Mouse (Mus musculus): ENCODE measurements around the gene Cdh12.
A peak's percentile ranks its signal among the peaks of the same experiment; 100 is the strongest.

The Cdh12 gene

DNA sequence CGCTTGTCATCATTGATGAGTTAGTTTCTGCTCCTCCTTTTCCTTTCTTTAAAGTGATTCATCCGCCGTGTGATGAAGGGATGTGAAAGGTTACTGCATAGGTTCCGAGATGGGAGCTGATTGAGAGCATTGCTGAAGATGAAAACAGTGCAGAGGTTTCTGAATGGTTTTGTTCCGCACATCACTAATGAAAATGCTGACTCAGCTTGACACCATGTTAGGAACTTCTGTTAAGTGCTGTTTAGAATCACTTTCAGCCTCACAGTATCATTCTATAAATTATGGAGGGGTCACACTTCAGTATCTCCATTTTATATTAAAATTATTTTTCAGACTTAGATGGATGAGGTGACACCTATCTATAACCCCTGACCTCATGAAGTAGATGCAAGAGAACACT lies 247.2 kb downstream of the Cdh12 start:
- DNase-seq (ENCODE audit: low read depth, low spot score): no peak

DNA sequence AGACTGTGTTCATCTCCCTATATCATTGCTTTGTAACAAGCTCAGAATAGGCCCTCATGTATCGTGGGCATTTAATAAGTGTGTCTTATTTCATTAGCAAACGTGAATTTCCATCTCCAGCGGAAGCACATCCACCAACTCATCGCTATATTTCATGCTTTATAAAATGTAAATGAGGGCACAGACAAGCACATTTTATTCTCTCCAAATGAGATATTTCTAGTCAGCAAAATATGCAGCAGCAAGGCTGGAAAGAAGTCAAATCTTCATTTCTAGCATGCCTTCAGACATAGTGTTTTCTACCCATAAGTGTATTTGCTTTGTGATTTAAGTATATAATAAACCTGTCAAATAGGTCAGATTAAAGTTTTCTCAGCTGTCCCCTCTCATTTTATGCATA lies 262.8 kb downstream of the Cdh12 start:
- no peak for DNase-seq (ENCODE audit: low read depth, low spot score)

DNA sequence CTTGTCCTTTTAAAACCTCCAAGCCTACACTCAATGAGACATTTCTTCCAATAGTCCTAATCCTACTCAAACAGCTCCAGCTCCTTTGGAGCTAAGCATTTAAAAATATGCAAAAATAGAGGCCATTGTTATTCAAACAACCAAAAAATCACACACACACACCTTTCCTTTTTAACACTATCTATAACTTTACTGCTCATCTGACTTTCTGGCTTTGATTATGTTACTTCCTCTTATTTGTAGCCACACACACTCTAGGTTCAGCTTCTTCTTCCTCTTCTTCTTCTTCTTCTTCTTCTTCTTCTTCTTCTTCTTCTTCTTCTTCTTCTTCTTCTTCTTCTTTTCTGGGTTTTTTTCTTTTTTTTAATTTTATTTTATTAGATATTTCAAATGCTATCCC lies 323.2 kb downstream of the Cdh12 start:
- no peak for DNase-seq (ENCODE audit: low read depth, low spot score)

DNA sequence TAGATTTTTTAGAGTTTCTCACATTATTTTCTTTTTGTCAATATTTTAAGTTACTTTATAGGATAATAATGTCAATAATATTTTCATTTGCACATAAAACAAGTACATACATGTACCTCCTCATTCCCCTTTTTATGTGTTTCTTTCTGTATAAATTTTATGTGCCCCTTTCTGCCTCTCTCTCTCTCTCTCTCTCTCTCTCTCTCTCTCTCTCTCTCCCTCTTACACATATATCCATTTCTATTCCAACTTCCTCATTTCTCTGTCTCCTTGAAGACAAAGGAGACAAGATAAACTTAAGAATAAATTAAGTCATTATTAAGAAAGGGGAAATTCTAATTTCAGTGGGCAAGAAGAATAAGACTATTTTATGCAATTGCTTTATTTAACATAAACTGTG lies 324.4 kb downstream of the Cdh12 start:
- DNase-seq (ENCODE audit: low read depth, low spot score): no peak

DNA sequence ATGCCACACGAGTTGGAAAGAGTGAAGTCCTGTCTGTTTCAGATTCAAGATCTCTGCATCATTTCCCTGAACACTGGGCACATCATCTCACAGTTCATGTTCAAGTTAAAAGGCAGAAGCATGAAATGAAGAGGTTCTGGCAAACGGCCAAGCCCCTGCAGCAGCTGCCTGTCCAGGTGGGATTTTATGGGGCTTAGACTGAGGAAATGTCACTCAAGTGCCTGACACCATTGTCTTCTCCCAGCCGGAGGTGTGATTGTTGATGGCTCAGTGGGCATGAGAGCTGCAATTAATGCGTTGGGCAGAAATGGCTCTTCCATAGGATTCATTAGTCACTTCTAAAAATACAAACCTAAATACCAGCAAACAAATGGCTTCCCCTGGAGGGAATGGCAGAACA lies 347.9 kb downstream of the Cdh12 start:
- no peak for DNase-seq (ENCODE audit: low read depth, low spot score)

DNA sequence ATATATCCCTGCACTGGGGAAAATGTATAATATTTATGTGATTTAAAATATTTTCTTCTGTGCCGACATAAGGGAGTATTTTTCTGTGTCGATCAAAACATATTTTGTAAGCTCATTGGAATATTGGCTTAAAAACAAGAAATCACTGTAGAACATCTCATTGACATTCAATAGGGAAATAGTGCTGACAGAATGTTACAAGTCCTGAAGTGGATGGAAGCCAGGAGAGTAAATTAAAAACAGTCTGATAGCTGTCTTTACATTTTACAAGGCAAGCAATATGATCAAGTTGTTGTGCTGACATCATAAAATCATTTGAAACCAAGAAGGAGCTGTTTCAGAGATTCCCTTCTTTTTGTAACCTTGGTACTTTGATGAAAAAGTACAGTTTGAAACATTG lies 349.5 kb downstream of the Cdh12 start:
- DNase-seq (ENCODE audit: low read depth, low spot score): no peak

DNA sequence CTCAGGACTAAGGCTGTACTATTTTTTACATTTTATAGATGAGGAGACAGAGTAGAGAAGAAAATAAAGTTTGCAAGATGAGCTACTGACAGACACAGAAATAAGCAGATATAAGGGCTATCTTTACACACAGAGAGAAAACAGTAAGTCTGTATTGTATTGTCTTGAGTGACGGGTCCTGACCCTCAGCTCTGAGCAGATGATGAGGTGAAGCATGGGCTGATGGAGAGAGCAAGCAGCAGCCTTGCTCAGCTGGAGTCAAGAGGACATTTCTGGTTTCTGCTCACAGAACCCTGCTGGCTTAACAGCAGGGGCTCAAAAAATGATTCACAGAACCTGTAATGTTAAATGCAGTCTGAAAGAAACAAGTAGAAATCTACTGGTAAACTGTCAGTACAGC lies 386.8 kb downstream of the Cdh12 start:
- DNase-seq (ENCODE audit: low read depth, low spot score): no peak

DNA sequence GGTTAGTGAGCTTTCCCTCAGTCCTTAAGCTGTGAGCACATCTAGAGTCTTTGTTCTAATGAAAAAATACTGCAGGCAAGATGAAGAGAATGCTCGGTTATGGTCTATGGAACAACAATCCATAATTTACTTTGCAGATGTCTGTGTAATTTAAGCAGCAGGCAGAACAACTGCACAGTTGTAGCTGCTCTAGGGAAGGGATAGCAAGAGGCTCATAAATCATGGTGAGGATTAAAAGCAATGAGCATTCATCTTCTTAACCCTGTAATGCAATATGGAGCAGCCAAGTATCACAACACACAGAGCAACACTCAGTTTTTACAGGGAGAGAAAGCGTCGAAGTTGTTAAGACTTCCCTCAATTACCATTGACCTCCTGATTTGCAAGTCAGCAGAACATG lies 387.9 kb downstream of the Cdh12 start:
- DNase-seq (ENCODE audit: low read depth, low spot score): no peak

DNA sequence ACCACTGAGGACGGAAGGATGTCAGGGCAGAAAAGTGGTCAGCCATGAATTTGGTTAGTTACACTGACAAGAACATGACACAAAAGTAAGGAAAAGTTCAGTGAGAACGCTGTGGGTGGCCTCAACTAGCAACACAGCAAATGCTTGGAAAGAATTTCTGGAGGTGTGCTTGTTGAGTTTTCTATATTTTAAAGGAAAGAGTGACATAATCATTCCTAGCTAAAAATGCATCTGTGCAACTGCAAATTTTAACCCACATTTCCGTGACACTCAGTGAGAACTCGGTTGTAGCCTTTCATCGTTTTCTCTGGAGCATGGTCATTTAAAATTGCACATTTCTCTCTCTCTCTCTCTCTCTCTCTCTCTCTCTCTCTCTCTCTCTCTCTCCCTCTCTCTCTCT lies 392.4 kb downstream of the Cdh12 start:
- DNase-seq (ENCODE audit: low read depth, low spot score): no peak

DNA sequence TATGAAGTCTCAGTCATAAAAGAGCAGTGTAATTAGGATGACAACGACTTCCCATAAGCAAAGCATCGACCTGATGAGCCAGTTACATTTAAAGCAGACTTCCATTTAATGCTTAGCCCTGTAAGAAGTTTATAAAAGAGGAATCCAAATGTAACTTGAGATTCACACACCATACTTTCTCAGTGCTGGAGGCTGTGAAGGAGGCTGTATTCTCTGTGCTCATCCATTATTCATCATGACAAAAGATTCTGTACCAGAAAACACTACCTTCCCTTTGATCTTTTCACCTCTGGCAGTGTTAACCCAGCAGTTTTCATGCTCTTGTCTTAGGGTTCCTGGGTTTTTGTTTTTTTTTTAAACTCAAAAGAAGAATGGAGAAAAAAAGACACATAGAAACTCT lies 414.0 kb downstream of the Cdh12 start:
- no peak for DNase-seq (ENCODE audit: low read depth, low spot score)

DNA sequence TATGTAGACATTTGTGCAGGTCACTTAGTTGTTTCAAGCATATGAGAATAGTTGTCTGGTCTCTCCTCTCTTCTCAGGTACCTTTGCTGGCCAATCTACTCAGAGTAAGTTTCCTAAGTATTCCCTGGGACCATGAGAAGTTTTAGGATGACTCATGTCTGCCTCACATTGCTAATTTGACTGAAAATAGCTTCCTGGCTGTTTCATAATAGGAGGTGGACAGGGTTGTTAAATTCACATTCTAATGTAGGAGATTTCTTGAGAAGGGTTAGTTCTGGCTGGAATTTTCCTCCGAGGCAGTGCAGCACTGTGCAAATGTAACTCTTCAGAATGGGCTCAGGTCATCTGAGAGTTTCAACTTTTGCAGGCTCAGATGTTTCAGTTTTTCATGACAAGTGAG lies 423.5 kb downstream of the Cdh12 start:
- DNase-seq (ENCODE audit: low read depth, low spot score): peak; percentile 4

DNA sequence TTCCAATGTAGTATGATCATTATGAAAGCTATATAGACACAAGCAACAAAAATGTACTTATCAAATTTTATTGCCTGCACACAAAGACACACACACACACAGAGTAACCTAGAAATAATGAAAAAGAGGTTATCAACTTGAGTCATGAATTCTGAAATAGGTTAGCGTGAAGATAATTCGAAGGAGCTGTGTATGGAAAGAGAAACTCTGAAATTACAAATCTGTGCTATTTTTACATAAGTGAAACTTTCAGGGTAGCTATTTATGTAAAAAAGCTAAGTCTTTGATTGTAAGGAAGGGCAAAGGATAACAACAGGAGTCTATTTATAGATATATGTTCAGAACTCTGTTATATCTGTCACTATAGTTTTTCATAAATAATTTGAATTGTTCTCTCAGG lies 427.9 kb downstream of the Cdh12 start:
- no peak for DNase-seq (ENCODE audit: low read depth, low spot score)

DNA sequence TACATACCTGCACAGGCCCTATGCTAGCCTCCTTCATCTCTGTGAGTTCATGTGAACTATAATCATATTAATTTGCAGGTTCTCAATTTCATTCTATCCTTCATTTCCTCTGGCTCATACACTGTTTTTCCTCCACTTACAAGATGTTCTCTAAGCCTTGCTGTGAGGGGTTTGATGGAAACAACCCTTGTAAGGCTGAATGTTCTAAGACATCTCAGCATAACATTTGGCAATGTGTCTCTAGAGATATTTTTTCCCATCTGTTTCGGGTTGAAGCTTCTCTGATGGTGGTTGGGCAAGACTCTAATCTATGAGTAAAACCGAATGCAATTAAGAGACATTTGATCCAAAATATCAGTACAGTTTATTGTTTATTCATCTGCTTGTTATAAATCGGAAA lies 444.4 kb downstream of the Cdh12 start:
- DNase-seq (ENCODE audit: low read depth, low spot score): no peak

DNA sequence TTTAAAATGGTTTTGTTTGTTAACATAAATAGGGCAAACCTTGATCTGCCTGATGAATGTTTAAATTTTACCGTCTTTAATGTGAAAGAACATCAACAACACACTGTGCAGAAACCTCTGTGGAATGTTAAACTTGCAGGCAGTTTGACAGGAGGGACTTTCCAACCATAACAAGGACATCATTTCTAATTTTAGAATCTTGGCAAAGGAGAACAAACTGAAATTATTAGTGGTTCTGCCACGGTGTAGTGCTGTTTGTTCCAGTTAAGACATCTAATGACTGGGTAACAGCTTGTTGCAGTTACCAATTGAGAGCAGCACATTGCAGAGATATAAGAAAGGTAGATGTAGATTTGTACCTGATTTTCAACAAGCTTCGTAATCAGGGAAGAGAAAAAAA lies 453.5 kb downstream of the Cdh12 start:
- no peak for DNase-seq (ENCODE audit: low read depth, low spot score)

DNA sequence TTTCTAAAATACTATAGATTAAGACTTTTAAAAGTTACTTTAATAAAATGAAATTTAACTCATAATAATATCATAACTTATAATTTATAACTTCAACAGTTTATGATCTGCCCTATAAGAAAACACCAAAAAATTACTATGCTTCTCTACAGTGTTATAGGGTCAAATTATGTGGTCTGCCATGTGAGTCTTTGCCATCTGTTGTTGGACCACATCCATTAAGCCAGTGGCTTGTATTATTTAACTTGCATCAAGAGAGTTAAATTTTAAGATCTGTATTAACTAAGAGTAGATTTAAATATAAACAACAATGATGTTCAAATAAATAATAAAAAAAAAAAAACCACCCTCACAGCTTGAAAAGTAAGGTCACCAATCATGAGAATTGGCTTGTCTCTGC lies 479.2 kb downstream of the Cdh12 start:
- no peak for DNase-seq (ENCODE audit: low read depth, low spot score)

DNA sequence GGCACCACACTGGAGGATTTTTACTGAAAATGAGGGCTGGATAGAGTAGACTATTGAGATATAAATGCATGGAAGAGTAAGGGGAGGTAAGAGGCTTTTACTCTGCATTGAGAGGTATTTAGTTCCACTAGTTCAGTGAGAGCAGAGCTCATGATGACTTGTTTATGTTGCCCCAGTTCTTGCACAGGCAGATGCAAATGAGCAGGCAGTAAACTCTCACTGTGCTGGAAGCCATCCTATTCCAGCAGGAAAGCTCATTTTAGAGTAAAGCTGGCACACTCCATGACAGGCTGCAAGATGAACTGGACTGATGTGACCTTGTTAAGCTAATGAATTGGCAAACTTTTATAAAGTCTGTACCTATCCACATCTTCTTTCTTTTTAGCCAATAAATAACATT lies 494.9 kb downstream of the Cdh12 start:
- no peak for DNase-seq (ENCODE audit: low read depth, low spot score)

DNA sequence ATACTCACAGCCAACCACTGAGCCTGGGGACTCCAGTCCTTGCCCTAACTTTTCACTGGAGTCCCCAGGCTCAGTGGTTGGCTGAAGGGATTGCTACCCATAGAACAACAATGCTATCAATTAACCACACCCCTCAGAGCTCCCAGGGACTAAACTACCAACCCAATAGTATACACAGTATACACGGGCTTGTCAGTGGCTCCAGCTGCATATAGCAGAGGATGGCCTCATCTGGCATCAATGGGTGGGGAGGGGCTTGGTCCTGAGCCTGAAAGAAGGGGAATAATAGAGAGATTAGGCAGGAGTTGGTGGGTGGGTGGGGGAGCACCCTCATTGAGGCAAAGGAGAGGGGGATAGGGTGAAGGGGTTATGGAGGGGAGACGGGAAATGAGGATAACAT lies 518.4 kb downstream of the Cdh12 start:
- DNase-seq (ENCODE audit: low read depth, low spot score): no peak

DNA sequence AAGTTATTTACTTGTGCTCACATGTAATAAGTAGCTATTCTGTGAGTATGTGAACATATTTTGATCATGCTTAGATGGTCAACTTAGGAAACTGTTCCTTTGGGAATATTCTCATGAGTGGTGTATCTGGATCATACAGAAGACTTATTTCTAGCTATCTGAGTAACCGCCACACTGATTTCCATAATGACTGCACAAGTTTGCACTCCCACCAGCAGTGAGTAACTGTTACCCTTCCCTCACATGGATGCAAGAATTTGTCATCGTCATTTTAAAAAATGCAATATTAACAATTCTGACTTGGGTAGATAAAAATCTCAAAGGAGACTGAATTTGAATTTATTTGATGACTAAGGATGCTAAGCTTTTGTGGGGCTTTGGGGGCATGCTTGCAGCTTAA lies 522.0 kb downstream of the Cdh12 start:
- no peak for DNase-seq (ENCODE audit: low read depth, low spot score)

DNA sequence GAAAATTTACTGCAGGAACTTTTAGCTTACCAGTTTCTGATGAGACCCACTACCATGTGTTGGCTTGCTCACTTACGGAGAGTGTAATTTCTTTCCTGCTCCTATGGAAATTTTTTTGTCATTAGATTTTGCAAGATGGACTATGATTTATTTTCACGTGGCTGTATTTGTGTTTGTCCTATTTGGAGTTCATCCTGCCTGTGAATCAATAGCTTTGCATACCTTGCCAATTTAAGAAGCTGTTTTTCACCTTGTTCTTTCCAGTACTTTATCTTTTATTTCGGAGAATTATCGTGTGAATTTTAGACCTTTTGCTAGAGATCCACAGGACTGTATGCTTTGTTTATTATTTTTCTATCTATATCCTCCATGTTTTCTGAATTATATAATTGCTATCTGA lies 551.5 kb downstream of the Cdh12 start:
- DNase-seq (ENCODE audit: low read depth, low spot score): no peak

DNA sequence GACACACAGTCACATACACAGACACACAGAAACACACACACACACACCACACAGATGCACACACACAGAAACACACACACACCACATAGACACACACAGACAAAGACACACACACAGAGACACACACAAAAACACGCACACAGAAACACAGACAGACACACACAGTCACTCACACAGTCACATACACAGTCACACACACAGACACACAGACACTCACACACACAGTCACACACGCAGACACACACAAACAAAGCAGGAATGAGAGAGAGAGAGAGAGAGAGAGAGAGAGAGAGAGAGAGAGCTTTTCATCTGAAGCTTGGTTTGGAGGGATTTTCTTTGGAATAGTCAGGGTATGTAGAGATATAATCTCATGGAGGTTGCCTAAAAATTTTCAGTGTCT lies 558.9 kb downstream of the Cdh12 start:
- no peak for DNase-seq (ENCODE audit: low read depth, low spot score)

DNA sequence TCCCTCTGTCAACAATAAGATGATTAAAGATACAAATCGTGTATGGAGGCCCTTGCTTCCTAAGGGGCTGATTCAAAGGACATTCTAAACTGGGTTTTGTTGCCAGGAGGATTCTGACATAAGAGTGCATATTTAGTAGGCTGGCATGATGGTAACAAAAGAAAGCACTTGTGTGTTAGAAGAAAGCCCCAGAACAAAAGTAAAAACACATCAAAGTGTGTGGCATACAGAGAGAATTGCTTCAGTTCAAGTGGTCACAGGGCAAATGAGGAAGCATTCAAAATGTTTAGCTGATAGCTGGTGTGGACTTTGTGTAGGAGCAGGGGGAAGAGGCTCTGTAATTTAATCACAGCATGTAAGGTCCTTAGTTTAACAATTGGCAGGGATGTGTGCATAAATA lies 559.4 kb downstream of the Cdh12 start:
- DNase-seq (ENCODE audit: low read depth, low spot score): no peak

DNA sequence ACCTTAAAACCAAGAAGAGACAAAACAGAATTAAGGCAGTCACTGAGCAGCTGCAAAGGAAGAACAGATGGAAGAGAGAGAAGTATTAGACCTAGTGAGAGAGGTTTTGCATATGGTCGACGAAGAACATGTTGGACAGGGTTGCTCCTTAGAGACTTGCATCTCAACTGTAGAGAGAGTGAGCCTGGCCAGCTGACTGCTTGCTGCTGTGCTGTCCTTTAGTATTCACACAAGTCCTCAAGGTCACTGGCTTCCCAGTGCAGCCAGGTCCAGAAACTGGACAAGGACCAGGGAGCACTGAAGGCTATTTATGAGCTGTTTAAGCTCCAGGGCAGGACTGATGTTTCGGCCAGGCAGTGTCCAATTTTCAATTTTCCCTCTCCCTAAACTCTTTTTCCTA lies 559.9 kb downstream of the Cdh12 start:
- no peak for DNase-seq (ENCODE audit: low read depth, low spot score)

DNA sequence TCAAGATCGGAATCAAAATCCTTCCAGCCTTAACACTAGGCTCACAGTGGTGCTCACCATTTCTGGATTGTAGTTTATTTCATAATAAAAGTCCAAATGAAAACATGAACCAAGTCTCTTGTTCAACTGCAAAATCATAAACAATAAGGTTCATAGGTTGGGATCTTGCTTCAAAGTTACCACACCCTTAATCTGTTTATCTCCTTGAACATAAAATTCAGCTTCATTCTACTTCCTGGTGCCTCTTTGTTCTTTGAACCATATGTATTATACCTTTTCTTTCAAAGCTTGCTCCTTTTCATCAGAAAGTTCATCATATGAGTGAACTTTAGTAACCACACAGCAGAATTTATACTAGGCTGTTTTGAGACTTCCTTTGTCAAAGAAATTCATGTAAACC lies 614.6 kb downstream of the Cdh12 start:
- DNase-seq (ENCODE audit: low read depth, low spot score): no peak

DNA sequence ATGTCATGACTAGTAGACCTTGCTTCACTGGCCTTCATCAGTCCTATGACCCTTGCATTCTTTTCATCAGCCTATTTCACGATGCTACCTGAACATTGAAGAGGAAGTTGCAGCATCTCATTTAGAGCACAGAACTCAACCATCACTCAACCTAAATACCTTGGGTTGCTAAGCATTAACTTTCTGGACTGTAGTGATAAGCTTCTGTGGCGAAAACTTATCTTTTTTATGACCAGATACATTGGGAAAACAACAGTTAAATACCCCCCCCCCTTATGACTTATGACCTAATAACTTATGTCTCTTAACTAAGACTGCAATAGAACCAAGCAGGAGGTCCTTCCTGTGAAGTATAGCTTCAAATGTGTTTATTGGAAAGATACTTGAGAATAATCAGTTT lies 620.2 kb downstream of the Cdh12 start:
- no peak for DNase-seq (ENCODE audit: low read depth, low spot score)

DNA sequence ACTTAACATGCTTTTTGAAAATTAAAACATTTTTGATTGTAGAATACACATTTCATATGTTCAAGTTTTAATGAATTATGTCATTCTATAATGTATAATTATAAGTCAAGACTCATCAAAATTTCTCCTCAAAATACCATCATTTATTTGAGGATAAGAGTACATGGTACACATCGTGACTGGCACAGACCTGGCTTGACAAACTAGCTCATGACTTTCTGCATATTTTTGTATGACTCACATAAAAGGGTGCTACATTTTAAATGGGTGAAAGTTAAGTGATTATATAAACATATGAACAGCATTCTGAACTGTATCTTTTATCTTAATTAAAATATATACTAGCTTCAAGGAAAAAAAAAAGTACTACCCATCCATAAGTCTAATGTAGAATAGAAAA lies 643.8 kb downstream of the Cdh12 start:
- DNase-seq (ENCODE audit: low read depth, low spot score): no peak
